Mouse (Mus musculus) liver, embryonic 12.5 days (tissue): Measurements from ENCODE around the gene Hist1h2ah. TPM values are rescaled to one million over a fixed set of nuclear protein-coding genes. Genes with fewer than 3 reads are reported as not detected.
"Not testable (repeated sequence)": the region's sequence is repeated elsewhere in the genome, so short reads cannot be mapped to it uniquely, and the experiment has no call there.

Experiments
- ATAC-seq: fragments of 200-750 bp; cut with Nextera tagmentation; 2 replicates; pipeline ENCODE4 v1.8.0; 2017; ENCODE audit warnings: moderate number of reproducible peaks, mild to moderate bottlenecking, moderate library complexity
- H3K27ac ChIP-seq: fragments of 300-500 bp; sonication (generic); 2 replicates; pipeline ENCODE4 v1.5.1; 2016; ENCODE audit warnings: mild to moderate bottlenecking
- H3K27me3 ChIP-seq: fragments of 300-500 bp; sonication (generic); replicated peaks from 2 replicates; pipeline ENCODE4 v1.6.1; 2016; ENCODE audit warnings: mild to moderate bottlenecking, moderate library complexity
- H3K36me3 ChIP-seq: fragments of 300-500 bp; sonication (generic); 2 replicates; pipeline ENCODE4 v1.6.1; 2016; ENCODE audit warnings: mild to moderate bottlenecking, moderate library complexity
- H3K4me1 ChIP-seq: fragments of 300-500 bp; sonication (generic); 2 replicates; pipeline ENCODE4 v1.6.1; 2016
- H3K4me2 ChIP-seq: fragments of 300-500 bp; sonication (generic); 2 replicates; pipeline ENCODE4 v1.6.1; 2016; ENCODE audit warnings: mild to moderate bottlenecking, moderate library complexity
- H3K4me3 ChIP-seq: fragments of 300-500 bp; sonication (generic); 2 replicates; pipeline ENCODE4 v1.5.1; 2016; ENCODE audit warnings: mild to moderate bottlenecking, moderate library complexity
- H3K9ac ChIP-seq: fragments of 300-500 bp; sonication (generic); 2 replicates; pipeline ENCODE4 v1.6.1; 2016; ENCODE audit warnings: mild to moderate bottlenecking, moderate library complexity
- H3K9me3 ChIP-seq: fragments of 300-500 bp; sonication (generic); replicated peaks from 2 replicates; pipeline ENCODE4 v1.6.1; 2016; ENCODE audit warnings: mild to moderate bottlenecking, moderate library complexity
- WGBS: fragments of 180-500 bp; shearing (Covaris S2); methylation state at CpG from one replicate; pipeline ENCODE4 v1.1.7; 2016; ENCODE audit not compliant: insufficient replicate concordance; 5-methylcytosine and 5-hydroxymethylcytosine counted together
- polyA plus RNA-seq: library from polyadenylated mRNA; unstranded; fragments of >200 nt; fragmentation: Nextera tagmentation; extraction: Ambion mirVana; gene quantifications from 2 replicates; pipeline ENCODE4 v1.2.1, GENCODE M21; 2016

Hist1h2ah gene
- 9.3 and 17.8 TPM in 2 replicates for polyA plus RNA-seq

DNA sequence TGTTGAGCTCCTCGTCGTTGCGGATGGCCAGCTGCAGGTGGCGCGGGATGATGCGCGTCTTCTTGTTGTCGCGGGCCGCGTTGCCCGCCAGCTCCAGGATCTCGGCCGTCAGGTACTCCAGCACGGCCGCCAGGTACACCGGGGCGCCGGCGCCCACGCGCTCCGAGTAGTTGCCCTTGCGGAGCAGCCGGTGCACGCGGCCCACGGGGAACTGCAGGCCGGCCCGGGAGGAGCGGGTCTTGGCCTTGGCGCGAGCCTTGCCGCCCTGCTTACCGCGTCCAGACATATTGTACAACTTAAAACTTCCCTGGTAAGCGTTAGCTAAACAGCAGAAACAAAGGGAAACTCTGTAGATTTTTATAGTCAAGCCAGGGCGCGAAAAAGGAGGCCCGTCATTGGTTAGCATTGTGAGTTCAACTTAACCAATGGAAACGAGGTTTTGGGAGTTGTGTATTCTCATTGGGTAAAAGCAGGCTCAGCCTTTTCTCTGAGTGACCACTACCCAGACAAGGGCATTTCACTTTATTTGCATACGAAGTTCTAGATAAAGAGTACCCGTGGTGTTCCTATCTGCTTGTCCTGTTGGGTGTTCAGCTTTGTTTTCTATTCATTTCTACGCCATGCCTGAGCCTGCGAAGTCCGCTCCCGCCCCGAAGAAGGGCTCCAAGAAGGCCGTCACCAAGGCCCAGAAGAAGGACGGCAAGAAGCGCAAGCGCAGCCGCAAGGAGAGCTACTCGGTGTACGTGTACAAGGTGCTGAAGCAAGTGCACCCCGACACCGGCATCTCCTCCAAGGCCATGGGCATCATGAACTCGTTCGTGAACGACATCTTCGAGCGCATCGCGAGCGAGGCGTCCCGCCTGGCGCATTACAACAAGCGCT is at the start of gene Hist1h2ah, which contains the start of gene Hist1h2bk:
Gene Hist1h2ah, minus strand, starts transcription at position 302 of the 882 bp plus-strand sequence.
Gene Hist1h2bk, plus strand, starts transcription at position 604 of the 882 bp plus-strand sequence.
- Histone ChIP-seq H3K4me1 (peaks cover 70% of the 10 kb centered on the region), H3K4me2 (peak within 1 kb of the TSS; percentile 75), H3K9ac (peak within 1 kb of the TSS; percentile 80), H3K27ac (peak within 1 kb of the TSS; percentile 98), H3K4me3 (peak within 1 kb of the TSS; percentile 59)
- 0% methylated on average over 21 of the region's 69 CpGs for WGBS
- not testable (repeated sequence) for H3K9me3 ChIP-seq, H3K27me3 ChIP-seq, H3K36me3 ChIP-seq
- ATAC-seq = peak; percentile 91

DNA sequence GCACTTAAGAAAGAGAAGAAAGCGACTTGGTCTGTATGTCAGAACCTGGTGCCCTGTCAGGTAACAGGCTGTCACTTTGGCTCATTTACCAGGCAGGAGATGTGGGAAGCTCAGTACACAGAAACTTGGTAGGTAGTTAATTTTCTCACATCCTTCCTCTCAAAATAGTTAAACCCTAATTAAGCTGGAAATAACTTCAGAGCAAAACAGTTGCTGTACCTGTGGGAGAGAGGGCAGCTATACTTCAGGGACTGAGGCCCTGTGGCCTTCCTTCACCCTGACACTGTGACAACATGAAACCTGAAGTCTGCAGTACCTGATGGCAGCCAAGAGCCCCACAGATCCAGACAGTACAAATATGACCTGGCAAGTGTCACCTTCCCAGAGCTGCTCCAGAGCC is 48.8 kb upstream of the Hist1h2ah start, which contains the start of gene Vmn1r188:
Gene Vmn1r188, plus strand, starts transcription at position 301 of the 400 bp plus-strand sequence.
- H3K4me2 ChIP-seq = not testable (repeated sequence)

DNA sequence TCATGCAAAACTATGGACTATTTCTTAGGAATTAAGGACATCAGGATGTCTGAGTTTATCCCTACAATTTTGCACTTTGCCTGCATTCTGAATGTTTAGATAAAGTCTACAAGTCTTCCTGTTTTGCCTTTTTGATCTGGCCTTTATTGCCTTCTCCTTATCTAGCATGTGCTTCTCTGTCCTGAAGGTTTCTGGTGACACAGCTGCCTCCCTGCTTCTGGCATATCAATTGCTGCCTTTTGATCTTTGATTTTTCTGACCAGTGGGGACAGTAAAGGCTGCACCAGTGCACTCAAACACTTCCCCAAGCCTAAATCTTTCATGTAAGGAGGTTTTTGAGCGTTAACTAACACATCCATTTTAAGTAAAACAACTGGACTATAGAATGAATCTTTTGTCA is 28.1 kb upstream of the Hist1h2ah start:
- H3K27ac ChIP-seq = no peak overlapping the region
- no peak for ATAC-seq
- 53% methylated on average over 1 of the region's 1 CpGs for WGBS

More for the DNA sequence above, 48.8 kb upstream of the Hist1h2ah start, which contains the start of gene Vmn1r188:
- H3K4me1 ChIP-seq, H3K27me3 ChIP-seq, ATAC-seq, H3K9ac ChIP-seq, H3K36me3 ChIP-seq, H3K27ac ChIP-seq, H3K4me3 ChIP-seq, H3K9me3 ChIP-seq: not testable (repeated sequence)
- 77% methylated on average over 1 of the region's 1 CpGs for WGBS

DNA sequence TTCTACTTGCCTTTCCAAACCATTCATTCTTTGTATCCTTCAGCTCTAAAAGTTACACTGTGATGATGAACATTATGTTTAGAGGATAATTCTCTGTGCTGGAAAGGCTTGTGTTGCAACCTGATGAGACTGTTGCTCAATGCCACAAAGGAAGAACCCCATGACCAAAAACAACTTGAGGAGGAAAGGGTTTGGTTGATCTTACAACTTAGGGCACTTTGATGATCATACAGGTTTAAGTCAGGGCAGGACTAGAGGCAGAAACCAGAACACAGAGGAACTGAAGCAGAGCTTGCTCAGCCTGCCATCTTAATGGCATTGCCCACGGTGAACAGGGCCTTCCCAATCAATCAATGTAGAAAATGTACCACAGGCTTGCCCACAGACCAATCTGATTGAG is 26.1 kb upstream of the Hist1h2ah start:
- no peaks in the 10 kb centered on the region for H3K36me3 ChIP-seq
- no peaks in the 10 kb centered on the region for H3K4me1 ChIP-seq
- H3K4me3 ChIP-seq = no peak overlapping the region
- H3K4me2 ChIP-seq = no peak overlapping the region
- H3K27ac ChIP-seq = no peak overlapping the region
- WGBS = 28% methylated on average over 1 of the region's 1 CpGs
- no peak overlapping the region for H3K9ac ChIP-seq
- H3K27me3 ChIP-seq = no peaks in the 10 kb centered on the region
- no peaks in the 10 kb centered on the region for H3K9me3 ChIP-seq
- ATAC-seq = no peak

More for the DNA sequence above, 28.1 kb upstream of the Hist1h2ah start:
- Histone ChIP-seq H3K9ac (no peak overlapping the region), H3K36me3 (no peaks in the 10 kb centered on the region), H3K4me2 (no peak overlapping the region), H3K27me3 (no peaks in the 10 kb centered on the region), H3K4me1 (no peaks in the 10 kb centered on the region), H3K4me3 (no peak overlapping the region), H3K9me3 (no peaks in the 10 kb centered on the region)

- 73% methylated on average over 1 of the region's 1 CpGs for WGBS
- H3K4me1 ChIP-seq = peaks cover 22% of the 10 kb centered on the region
- no peak overlapping the region for H3K27ac ChIP-seq
- no peak for ATAC-seq
- no peaks in the 10 kb centered on the region for H3K36me3 ChIP-seq
- H3K9ac ChIP-seq = no peak overlapping the region
- no peak overlapping the region for H3K4me3 ChIP-seq
- H3K4me2 ChIP-seq = no peak overlapping the region
- H3K9me3 ChIP-seq = no peaks in the 10 kb centered on the region
- no peaks in the 10 kb centered on the region for H3K27me3 ChIP-seq
These were observed 18.4 kb upstream of the Hist1h2ah start for GRCm38 (mm10) chr13:22053754-22054153.

DNA sequence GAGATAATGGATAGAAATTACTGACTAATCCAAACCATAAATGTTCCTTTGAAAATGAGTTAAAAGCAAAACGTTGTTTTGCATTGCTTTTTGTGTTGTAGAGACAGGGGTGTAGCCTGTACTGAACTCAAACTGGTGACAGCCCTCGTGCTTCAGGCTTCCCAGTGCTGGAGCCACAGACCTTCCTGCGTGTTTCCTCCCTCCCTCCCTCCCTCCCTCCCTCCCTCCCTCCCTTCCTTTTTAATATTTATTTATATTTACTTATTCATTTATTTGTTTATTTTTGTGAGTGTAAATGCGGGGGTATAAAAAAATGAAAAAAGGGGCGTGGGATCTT is 16.1 kb upstream of the Hist1h2ah start:
- peak overlapping the region; percentile 80; the same call in 1 of the 2 replicates for H3K27ac ChIP-seq
- H3K4me1 ChIP-seq = peaks cover 26% of the 10 kb centered on the region

DNA sequence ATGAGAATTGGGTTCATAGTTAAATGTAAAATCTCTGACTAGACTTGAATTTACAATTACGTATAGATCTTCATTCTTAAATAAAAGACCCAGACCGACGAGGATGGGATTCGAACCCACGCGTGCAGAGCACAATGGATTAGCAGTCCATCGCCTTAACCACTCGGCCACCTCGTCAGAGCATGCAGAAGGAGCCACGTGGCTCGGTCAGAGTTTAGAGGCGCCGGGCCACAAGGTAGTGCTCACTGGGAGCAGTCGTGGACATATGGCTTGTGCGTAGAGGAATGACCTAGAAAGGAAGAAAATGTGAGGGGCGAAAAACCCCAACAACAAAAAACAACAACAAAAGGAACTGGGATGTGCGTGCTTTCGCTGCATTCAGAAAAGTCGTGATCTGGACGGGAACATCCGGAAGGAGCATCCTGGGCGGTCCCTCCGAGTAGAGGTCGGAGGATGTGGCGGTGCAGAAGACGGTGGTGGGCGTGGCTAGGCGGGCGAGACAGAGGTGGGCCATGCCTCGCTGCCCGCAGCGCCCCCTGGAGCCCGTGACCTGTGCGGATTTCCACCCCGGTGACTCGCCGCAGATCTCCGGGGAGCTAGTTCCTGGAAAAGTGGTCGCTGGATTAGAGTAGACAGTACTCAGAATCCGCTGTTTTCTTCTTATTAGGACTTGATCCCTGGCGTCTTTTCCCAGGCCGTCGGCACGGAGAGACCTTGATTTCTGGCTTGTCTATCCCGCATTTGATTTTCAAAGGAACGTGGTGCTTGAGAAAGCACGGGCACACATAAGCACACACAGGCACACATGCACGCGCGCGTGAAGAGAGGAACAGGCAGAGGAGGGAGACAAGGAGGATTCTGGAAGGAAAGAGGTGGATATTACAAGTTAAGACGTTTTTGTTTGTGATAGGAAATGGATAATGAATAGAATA is 15.5 kb upstream of the Hist1h2ah start:
- Histone ChIP-seq H3K9me3 (no peaks in the 10 kb centered on the region), H3K27ac (peak overlapping the region; percentile 80), H3K36me3 (no peaks in the 10 kb centered on the region), H3K4me2 (peak overlapping the region; percentile 88), H3K4me1 (peaks cover 30% of the 10 kb centered on the region), H3K4me3 (peak overlapping the region; percentile 66), H3K9ac (peak overlapping the region; percentile 73), H3K27me3 (no peaks in the 10 kb centered on the region)
- peak; percentile 96 for ATAC-seq
- under 1% methylated on average over 52 of the region's 52 CpGs for WGBS

More for the DNA sequence above, 16.1 kb upstream of the Hist1h2ah start:
- Histone ChIP-seq H3K36me3 (no peaks in the 10 kb centered on the region), H3K4me3 (peak overlapping the region; percentile 66), H3K27me3 (no peaks in the 10 kb centered on the region), H3K4me2 (peak overlapping the region; percentile 88), H3K9ac (peak overlapping the region; percentile 73), H3K9me3 (no peaks in the 10 kb centered on the region)
- 14% methylated on average over 5 of the region's 5 CpGs for WGBS
- ATAC-seq = no peak

DNA sequence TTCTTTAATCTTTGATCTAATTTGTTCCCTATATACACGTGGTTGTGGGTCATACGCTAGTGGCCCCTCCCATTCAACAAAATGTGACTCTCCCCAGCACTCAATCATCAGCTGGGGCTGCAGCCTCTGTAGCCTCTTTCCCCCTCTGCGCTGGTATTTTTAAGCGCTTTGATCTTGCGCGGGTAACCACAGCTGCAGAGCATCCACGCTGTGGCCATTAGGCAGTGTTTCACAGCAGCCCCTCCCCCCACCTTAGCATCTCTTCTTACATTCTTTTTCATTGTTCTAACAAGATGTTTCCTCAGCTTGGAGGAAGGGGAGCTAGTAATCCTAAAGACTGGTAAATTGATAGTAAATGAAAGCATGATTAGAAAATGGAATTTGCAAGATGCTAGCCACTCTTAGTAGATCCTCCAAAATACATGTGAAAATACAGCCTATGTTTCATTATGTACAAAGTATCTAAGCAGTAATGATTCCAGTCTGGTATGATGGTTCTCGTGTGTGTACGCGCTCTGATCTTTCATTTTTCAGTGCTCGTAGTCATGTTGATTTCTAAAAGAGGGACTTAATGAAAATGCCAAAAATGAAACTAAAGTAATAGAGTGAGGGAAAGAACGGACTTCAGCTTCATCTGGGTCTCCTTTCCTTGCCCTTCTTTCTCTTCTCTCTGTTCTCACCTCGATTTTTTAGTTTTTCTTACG is 14.5 kb upstream of the Hist1h2ah start:
- WGBS = 2% methylated on average over 14 of the region's 14 CpGs
- Histone ChIP-seq H3K4me1 (peaks cover 39% of the 10 kb centered on the region), H3K4me2 (peak overlapping the region; percentile 88), H3K27me3 (no peaks in the 10 kb centered on the region), H3K4me3 (peak overlapping the region; percentile 66), H3K36me3 (no peaks in the 10 kb centered on the region), H3K9ac (peak overlapping the region; percentile 73), H3K27ac (peak overlapping the region; percentile 80), H3K9me3 (no peaks in the 10 kb centered on the region)
- 0 out of 2 replicates have a peak, but pooled peaks have one; percentile 13 for ATAC-seq

DNA sequence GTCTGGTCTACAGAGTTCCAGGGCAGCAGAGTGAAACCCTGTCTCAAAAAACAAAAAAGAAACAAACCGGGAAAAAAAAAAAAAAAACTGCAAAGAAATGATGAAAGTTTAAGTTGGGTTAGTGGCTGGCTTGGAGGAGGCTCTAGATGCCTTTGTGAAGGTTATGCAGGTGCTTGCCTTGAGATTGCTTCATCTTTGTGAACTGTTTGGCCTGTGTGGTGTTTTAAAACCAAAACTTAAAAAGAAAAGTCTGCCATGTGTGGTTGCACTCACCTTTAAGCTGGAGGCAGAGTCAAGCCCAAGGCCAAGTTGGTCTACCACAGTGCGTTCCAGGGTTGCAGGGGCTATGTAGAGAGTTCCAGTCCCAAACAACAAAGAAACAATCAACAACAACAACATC is 13.7 kb upstream of the Hist1h2ah start:
- H3K4me3 ChIP-seq = no peak overlapping the region
- H3K4me2 ChIP-seq = peak overlapping the region; percentile 33
- WGBS = 79% methylated on average over 2 of the region's 2 CpGs

DNA sequence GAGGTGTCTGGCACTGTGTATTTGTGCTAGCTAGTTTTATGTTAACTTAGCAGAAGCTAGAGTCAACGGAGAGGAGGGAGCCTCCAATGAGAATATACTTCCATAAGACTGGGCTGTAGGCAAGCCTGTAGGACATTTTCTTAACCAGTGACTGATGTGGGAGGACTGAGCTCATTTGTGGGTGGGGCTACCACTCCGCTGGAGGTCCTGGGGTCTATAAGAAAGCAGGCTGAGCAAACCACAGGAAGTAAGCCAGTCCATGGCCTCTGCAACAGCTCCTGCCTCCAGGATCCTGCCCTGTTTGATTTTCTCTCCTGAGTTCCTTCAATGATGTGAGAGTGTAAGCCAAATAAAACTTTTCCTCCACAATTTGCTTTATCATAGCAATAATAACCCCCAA is 9.9 kb upstream of the Hist1h2ah start:
- peak overlapping the region; percentile 69 for H3K4me2 ChIP-seq
- WGBS = 33% methylated on average over 2 of the region's 2 CpGs
- H3K4me1 ChIP-seq = peaks cover 42% of the 10 kb centered on the region
- peak overlapping the region; percentile 72; the same call in 1 of the 2 replicates for H3K9ac ChIP-seq
- H3K27ac ChIP-seq = peak overlapping the region; percentile 96; the same call in 1 of the 2 replicates
- H3K27me3 ChIP-seq = no peaks in the 10 kb centered on the region
- no peak overlapping the region for H3K4me3 ChIP-seq
- H3K36me3 ChIP-seq = no peaks in the 10 kb centered on the region
- no peaks in the 10 kb centered on the region for H3K9me3 ChIP-seq
- no peak for ATAC-seq

More for the DNA sequence above, 13.7 kb upstream of the Hist1h2ah start:
- Histone ChIP-seq H3K4me1 (peaks cover 46% of the 10 kb centered on the region), H3K36me3 (no peaks in the 10 kb centered on the region), H3K27me3 (no peaks in the 10 kb centered on the region), H3K9ac (no peak overlapping the region), H3K9me3 (no peaks in the 10 kb centered on the region), H3K27ac (no peak overlapping the region)
- no peak for ATAC-seq
